Mouse (Mus musculus) heart, adult 2 months (tissue): ENCODE data around the gene Brf1.

Experiments used
- CTCF ChIP-seq: fragments of 200-600 bp; IDR thresholded peaks from 2 replicates; pipeline ENCODE4 v1.8.1; 2022; ENCODE audit warnings: antibody characterized with exemption, mild to moderate bottlenecking, moderate library complexity
- EP300 ChIP-seq: fragments of 200-500 bp; IDR thresholded peaks from 2 replicates; pipeline ENCODE4 v1.6.1; 2011; ENCODE audit warnings: low read depth, low read length, control low read depth; ENCODE audit not compliant: insufficient read depth
- POLR2A ChIP-seq: fragments of 200-500 bp; IDR thresholded peaks from 2 replicates; pipeline ENCODE4 v1.6.1; 2011; ENCODE audit warnings: mild to moderate bottlenecking, low read depth, low read length, control low read depth; ENCODE audit not compliant: insufficient read depth

DNA sequence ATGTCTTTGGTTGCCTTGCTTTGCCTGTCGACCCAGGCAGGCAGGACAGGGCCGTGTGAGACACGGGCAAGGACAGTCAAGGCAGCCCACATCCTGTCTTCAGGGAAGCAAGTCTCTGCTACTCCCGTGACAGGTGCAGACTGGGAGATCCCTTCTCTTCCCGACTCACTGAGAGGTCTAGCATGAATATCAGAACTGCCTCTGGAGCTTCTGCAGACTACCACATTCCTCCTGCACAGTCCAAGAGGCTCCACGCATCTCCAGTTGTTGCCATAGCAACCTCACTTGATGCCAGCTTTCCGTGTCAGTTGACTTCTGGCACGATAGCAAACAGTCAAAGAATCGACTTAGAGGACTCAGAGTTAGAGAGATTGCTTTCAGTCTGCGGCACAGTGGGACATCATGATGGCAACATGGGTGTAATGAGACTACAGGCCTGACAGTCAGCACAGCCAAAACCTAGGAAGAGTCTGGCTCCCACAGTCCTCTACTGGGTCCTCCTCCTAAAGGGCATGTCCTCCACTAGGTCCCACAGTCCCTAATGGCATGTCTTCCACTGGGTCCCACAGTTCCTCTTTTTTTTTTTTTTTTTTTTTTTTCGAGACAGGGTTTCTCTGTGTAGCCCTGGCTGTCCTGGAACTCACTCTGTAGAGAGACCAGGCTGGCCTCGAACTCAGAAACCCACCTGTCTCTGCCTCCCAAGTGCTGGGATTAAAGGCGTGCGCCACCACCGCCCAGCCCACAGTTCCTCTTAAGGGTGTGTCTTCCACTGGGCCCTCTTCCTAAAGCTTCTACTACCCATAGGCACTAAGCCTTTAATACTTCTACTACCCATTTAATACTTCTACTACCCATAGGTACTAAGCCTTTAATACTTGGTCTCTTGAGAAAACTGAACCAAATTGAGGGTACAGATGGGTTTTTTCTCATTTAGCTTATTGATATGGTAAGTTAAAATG lies 41.3 kb upstream of the Brf1 start:
- TF ChIP-seq EP300 = no peak
- TF ChIP-seq POLR2A = no peak
- TF ChIP-seq CTCF = no peak
